Mouse (Mus musculus) midbrain, embryonic 14.5 days (tissue): ENCODE data around the gene Gm7029. TPM values are rescaled to one million over a fixed set of nuclear protein-coding genes. Genes with fewer than 3 reads are reported as not detected.

Experiments used
- ATAC-seq: fragments of 200-750 bp; cut with Nextera tagmentation; 2 replicates; pipeline ENCODE4 v1.8.0; 2017; ENCODE audit warnings: moderate number of reproducible peaks, moderate library complexity; ENCODE audit not compliant: low FRiP score, low TSS enrichment
- DNase-seq: peaks from one replicate; pipeline ENCODE4 v3.0.0-alpha.2; 2015
- H3K27ac ChIP-seq: fragments of 300-500 bp; sonication (generic); replicated peaks from 2 replicates; pipeline ENCODE4 v1.5.1; 2014; ENCODE audit warnings: mild to moderate bottlenecking, low read depth, low read length, moderate library complexity
- H3K27me3 ChIP-seq: fragments of 300-500 bp; sonication (generic); 2 replicates; pipeline ENCODE4 v1.6.1; 2014; ENCODE audit warnings: low read length, control low read depth, mixed read lengths; ENCODE audit not compliant: control insufficient read depth, insufficient read depth
- H3K36me3 ChIP-seq: fragments of 300-500 bp; sonication (generic); 2 replicates; pipeline ENCODE4 v1.6.1; 2014; ENCODE audit warnings: low read length, control low read depth; ENCODE audit not compliant: control insufficient read depth, insufficient read depth
- H3K4me1 ChIP-seq: fragments of 300-500 bp; sonication (generic); 2 replicates; pipeline ENCODE4 v1.6.1; 2014; ENCODE audit warnings: mild to moderate bottlenecking, antibody characterized with exemption, low read length, control low read depth; ENCODE audit not compliant: control insufficient read depth, insufficient read depth
- H3K4me2 ChIP-seq: fragments of 300-500 bp; sonication (generic); 2 replicates; pipeline ENCODE4 v1.6.1; 2014; ENCODE audit warnings: mild to moderate bottlenecking, low read length, moderate library complexity
- H3K4me3 ChIP-seq: fragments of 300-500 bp; sonication (generic); replicated peaks from 2 replicates; pipeline ENCODE4 v1.5.1; 2014; ENCODE audit warnings: low read depth, low read length
- H3K9ac ChIP-seq: fragments of 300-500 bp; sonication (generic); replicated peaks from 2 replicates; pipeline ENCODE4 v1.6.1; 2014; ENCODE audit warnings: mild to moderate bottlenecking, low read length, moderate library complexity
- H3K9me3 ChIP-seq: fragments of 300-500 bp; sonication (generic); 2 replicates; pipeline ENCODE4 v1.6.1; 2016; ENCODE audit warnings: low read length, control low read depth, mixed read lengths; ENCODE audit not compliant: control insufficient read depth
- WGBS: fragments of 180-500 bp; shearing (Covaris S2); extraction: QIAGEN DNeasy Blood & Tissue Kit; methylation state at CpG from one replicate; pipeline ENCODE4 v1.1.7; 2014; 5-methylcytosine and 5-hydroxymethylcytosine counted together
- microRNA-seq: library from miRNA; unstranded; fragments of <30 nt; microRNA quantifications from one replicate; pipeline ENCODE4, GENCODE M21; 2016
- polyA plus RNA-seq: library from polyadenylated mRNA; unstranded; fragments of >200 nt; fragmentation: Nextera tagmentation; extraction: Ambion mirVana; gene quantifications from 2 replicates; pipeline ENCODE4 v1.2.1, GENCODE M21; 2014

The Gm7029 gene
- polyA plus RNA-seq, 1 experiment from 2014 or later, result not detected

GRCm38 (mm10) chr17:33920282-33921097 lies 46.9 kb downstream of the Gm7029 start:
- peak; percentile 87 for DNase-seq
- Histone ChIP-seq H3K4me1 (peaks cover 26% of the 10 kb centered on the region), H3K4me2 (peak overlapping the region; percentile 63), H3K9ac (peak overlapping the region; percentile 52; the same call in 1 of the 2 replicates), H3K27me3 (no peaks in the 10 kb centered on the region), H3K27ac (0 out of 2 replicates have a peak overlapping the region, but pooled peaks have one; percentile 41), H3K4me3 (peak overlapping the region; percentile 36), H3K36me3 (peaks cover 13% of the 10 kb centered on the region; the same call in 1 of the 2 replicates), H3K9me3 (no peaks in the 10 kb centered on the region)
- under 1% methylated on average over 36 of the region's 36 CpGs for WGBS
- ATAC-seq, result 0 out of 2 replicates have a peak, but pooled peaks have one; percentile 14

- Histone ChIP-seq H3K36me3 (peaks cover 20% of the 10 kb centered on the region), H3K4me3 (no peak overlapping the region), H3K4me2 (no peak overlapping the region), H3K4me1 (peaks cover 26% of the 10 kb centered on the region), H3K27ac (no peak overlapping the region), H3K9me3 (no peaks in the 10 kb centered on the region), H3K27me3 (no peaks in the 10 kb centered on the region), H3K9ac (no peak overlapping the region)
- 90% methylated on average over 7 of the region's 7 CpGs for WGBS
- DNase-seq (no peak), ATAC-seq (no peak)
Observed at GRCm38 (mm10) chr17:33921361-33921760, 47.7 kb downstream of the Gm7029 start.

Small RNA genes within 50 kb of the gene (microRNA-seq; reads per million reads assigned to microRNA genes)
- not detected for gene Gm27740

Other genes with a start within 250 kb of the Gm7029 start
- 91.4 and 115 TPM in 2 replicates for gene Zfp414, start 244.7 kb upstream of the Gm7029 start, polyA plus RNA-seq
- gene Pram1, start 235.8 kb upstream of the Gm7029 start, polyA plus RNA-seq, result 0.73 and 1.4 TPM in 2 replicates
- 177 and 214 TPM in 2 replicates for gene Hnrnpm, start 187.0 kb upstream of the Gm7029 start, polyA plus RNA-seq
- 45.2 and 62.6 TPM in 2 replicates for gene March2, start 155.2 kb upstream of the Gm7029 start, polyA plus RNA-seq
- gene Rab11b, start 113.3 kb upstream of the Gm7029 start, polyA plus RNA-seq, result 417 and 541 TPM in 2 replicates
- 8.0 and 18.4 TPM in 2 replicates for gene Angptl4, start 92.0 kb upstream of the Gm7029 start, polyA plus RNA-seq
- 39.5 and 45.8 TPM in 2 replicates for gene Kank3, start 63.3 kb upstream of the Gm7029 start, polyA plus RNA-seq
- 653 and 777 TPM in 2 replicates for gene Rps28, start 49.3 kb upstream of the Gm7029 start, polyA plus RNA-seq
- gene Ndufa7, start 49.3 kb upstream of the Gm7029 start, polyA plus RNA-seq, result 497 and 604 TPM in 2 replicates
- gene Cd320, start 30.7 kb upstream of the Gm7029 start, polyA plus RNA-seq, result 55.1 and 59.8 TPM in 2 replicates
- 2.2 and 2.5 TPM in 2 replicates for gene Kifc1, start 16.8 kb downstream of the Gm7029 start, polyA plus RNA-seq
- 1.1 TPM in 1 of 2 replicates, not detected in the other for gene Platr17, start 31.3 kb downstream of the Gm7029 start, polyA plus RNA-seq
- 40.7 and 44.6 TPM in 2 replicates for gene Daxx, start 35.6 kb downstream of the Gm7029 start, polyA plus RNA-seq
- gene Tapbp, start 42.1 kb downstream of the Gm7029 start, polyA plus RNA-seq, result 18.3 and 20.6 TPM in 2 replicates
- gene Zbtb22, start 42.1 kb downstream of the Gm7029 start, polyA plus RNA-seq, result 12.1 and 13.1 TPM in 2 replicates
- 47.2 and 50.3 TPM in 2 replicates for gene Rgl2, start 55.7 kb downstream of the Gm7029 start, polyA plus RNA-seq
- 167 and 188 TPM in 2 replicates for gene Pfdn6, start 66.5 kb downstream of the Gm7029 start, polyA plus RNA-seq
- gene Wdr46, start 66.8 kb downstream of the Gm7029 start, polyA plus RNA-seq, result 15.5 and 16.9 TPM in 2 replicates
- gene B3galt4, start 77.7 kb downstream of the Gm7029 start, polyA plus RNA-seq, result 8.0 and 10.1 TPM in 2 replicates
- 50.6 and 63.2 TPM in 2 replicates for gene Vps52, start 82.0 kb downstream of the Gm7029 start, polyA plus RNA-seq
- gene Rps18, start 82.2 kb downstream of the Gm7029 start, polyA plus RNA-seq, result 872 and 980 TPM in 2 replicates
- 10.5 and 15.5 TPM in 2 replicates for gene H2-K1, start 126.5 kb downstream of the Gm7029 start, polyA plus RNA-seq
- gene Ring1, start 150.8 kb downstream of the Gm7029 start, polyA plus RNA-seq, result 9.1 and 18.5 TPM in 2 replicates
- gene H2-Ke6, start 154.2 kb downstream of the Gm7029 start, polyA plus RNA-seq, result 56.1 and 75.0 TPM in 2 replicates
- 95.7 and 97.0 TPM in 2 replicates for gene Slc39a7, start 157.8 kb downstream of the Gm7029 start, polyA plus RNA-seq
- 33.3 and 33.4 TPM in 2 replicates for gene Rxrb, start 158.0 kb downstream of the Gm7029 start, polyA plus RNA-seq
- 2.4 and 2.9 TPM in 2 replicates for gene Col11a2, start 165.6 kb downstream of the Gm7029 start, polyA plus RNA-seq
- gene H2-Oa, start 218.5 kb downstream of the Gm7029 start, polyA plus RNA-seq, result not detected in 2 replicates
- 16.7 and 20.4 TPM in 2 replicates for gene H2-DMa, start 245.7 kb downstream of the Gm7029 start, polyA plus RNA-seq
- 160 and 171 TPM in 2 replicates for gene Brd2, start 248.8 kb downstream of the Gm7029 start, polyA plus RNA-seq